Mouse (Mus musculus) right cerebral cortex, adult 2 months (tissue): ENCODE results near the gene Rnf2.
A peak's percentile ranks its signal among the peaks of the same experiment; 100 is the strongest.
"Not testable (repeated sequence)": the region's sequence is repeated elsewhere in the genome, so short reads cannot be mapped to it uniquely, and the experiment has no call there.

Source experiments
- DNase-seq, 2 experiments: peaks; one replicate each; pipeline ENCODE4 v3.0.0; 2021 to 2022; ENCODE audit warnings: low spot score in 2 of 2

The Rnf2 gene

GRCm38 (mm10) chr1:151484754-151485153, 16.0 kb downstream of the Rnf2 start:
- DNase-seq = no peak

DNA sequence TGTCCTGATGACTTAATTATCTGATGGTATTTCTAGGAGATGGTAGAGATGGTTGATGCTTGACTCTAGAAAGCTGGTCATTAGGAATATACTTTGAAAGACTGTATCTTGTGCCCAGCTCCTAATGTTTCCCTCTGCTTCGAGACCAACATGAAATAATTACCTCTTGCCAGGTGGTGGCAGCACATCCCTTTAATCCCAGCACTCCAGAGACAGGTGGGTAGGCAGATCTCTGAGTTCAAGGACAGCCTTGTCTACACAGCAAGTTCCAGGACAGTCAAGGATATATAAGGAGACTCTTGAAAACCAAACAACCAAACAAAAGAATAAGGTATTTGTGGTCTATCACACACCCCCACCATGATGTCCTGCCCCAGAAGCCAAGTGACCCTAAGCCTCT, 17.2 kb downstream of the Rnf2 start:
- peak in 1 of 2 experiments; percentile 16 for DNase-seq

DNA sequence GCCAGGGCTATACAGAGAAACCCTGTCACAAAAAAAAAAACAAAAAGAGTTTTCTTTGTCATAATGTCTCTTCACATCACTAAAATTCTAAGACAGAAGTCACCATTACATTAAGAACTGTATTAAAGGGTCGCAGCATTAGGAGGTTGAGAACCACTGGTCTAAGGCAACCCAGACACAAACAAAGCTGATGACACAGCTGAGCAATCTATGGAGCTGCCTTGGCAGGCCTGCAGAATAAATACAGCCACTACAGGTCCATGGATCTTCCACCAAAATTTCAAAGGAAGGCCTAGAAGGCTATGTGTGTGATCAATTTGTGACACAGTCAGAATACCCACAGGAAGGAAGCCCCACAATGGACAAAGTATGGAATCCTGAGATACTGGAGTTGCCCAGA, 18.3 kb downstream of the Rnf2 start:
- no peak for DNase-seq

DNA sequence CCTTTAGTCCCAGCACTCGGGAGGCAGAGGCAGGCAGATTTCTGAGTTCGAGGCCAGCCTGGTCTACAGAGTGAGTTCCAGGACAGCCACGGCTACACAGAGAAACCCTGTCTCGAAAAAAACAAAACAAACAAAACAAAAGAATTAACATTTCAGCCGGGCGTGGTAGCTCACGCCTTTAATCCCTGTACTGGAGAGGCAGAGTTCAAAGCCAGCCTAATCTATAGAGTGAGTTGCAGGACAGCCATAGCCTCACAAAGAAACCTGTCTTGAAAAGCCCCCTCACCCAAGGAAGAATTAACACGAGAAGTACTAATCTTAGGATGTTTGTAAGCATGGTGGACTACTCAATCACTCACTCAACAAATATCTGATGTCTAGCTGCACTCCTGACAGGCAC, 28.4 kb downstream of the Rnf2 start:
- DNase-seq = not testable (repeated sequence)

DNA sequence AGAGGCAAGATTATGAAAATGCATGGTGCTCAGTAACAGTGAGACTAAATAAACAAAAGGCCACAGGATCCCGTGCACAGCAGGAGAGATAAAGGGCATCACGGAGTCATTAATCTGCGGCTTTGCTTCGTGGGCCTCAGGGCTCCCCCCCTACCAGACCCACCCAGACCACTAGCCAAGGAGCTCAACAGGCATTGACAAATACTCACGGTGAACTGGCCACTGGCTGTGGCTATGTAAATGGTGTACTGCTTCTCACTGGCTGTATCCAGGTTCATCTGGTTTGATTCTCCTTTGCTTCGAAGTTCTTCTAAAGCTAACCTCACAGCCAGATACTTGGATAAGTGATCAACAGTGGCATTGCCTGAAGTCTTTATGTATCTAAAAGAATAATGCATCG, 29.3 kb downstream of the Rnf2 start:
- no peak for DNase-seq

GRCm38 (mm10) chr1:151466571-151466970, 34.2 kb downstream of the Rnf2 start:
- DNase-seq = no peak

DNA sequence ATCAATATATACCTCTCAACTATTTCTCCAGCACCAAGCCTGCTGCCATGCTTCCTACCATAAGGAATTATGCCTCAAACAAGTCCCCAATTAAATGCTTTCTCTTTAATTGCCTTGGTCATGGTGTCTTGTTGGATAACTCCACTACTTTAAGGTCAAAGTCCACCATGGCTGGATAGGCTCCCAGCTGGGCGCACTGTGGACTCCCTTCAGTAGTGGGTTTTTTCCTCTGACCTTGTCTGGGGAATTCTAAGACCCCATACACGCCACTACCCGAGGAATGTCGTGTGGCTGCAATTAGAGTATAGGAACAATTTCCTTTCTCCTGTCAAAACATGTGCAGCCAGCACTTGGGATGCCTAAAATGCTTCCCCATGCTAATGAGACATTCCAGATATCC, 35.8 kb downstream of the Rnf2 start:
- no peak for DNase-seq

DNA sequence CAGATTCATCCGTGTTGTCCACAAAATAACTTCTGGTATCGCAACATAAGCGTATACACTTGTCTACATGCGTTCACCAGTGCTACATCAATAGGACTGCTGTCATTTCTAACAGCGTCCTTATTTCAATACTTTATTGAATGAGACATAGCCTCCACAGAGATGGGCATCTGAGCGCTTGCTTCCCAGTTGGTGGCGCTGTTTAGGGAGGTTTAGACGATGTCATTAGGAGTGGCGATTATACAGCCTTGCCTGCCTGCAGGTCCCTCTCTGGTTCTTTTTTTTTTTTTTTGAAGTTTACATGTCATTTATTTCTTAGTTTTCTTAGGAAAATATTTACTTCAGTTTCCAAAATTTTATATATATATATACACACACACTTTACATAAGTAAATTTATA, 39.5 kb downstream of the Rnf2 start:
- no peak for DNase-seq

- DNase-seq = no peak
These were observed 43.7 kb downstream of the Rnf2 start for GRCm38 (mm10) chr1:151457087-151457486.

- DNase-seq = no peak
These were observed 48.8 kb downstream of the Rnf2 start for GRCm38 (mm10) chr1:151451946-151452345.

- DNase-seq = no peak
These were observed 49.9 kb downstream of the Rnf2 start for GRCm38 (mm10) chr1:151450851-151451250.

- DNase-seq = no peak
These were observed 50.9 kb downstream of the Rnf2 start for GRCm38 (mm10) chr1:151449866-151450265.

- no peak for DNase-seq
These were observed 65.3 kb downstream of the Rnf2 start for GRCm38 (mm10) chr1:151435431-151435830.

DNA sequence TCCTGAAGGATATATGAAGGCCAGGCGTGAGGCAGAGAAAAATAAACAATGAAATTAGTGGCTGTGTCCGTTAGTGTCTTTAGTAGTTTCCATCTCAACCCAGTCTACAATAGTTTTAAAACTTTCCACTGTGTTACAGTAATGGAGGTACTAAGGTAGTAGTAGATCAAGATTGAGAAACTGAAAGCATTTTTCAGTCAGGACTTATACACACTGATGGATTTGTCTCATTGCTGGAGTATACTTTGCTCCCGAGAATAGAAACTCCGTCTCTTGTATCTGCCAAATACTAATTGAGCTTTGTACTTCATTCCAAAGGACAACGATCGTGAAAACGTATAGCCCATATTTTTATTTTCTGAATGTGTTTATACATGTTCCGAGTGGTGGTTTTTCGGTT, 71.4 kb downstream of the Rnf2 start:
- DNase-seq = no peak

- DNase-seq = peak; percentile 98 to 99
These were observed 72.2 kb downstream of the Rnf2 start, which contains the start of the genes Swt1 and Trmt1l for GRCm38 (mm10) chr1:151428263-151429221. Swt1 (minus strand) TSS chr1:151428455. Trmt1l (plus strand) TSS chr1:151428542.

GRCm38 (mm10) chr1:151427888-151428262, 72.9 kb downstream of the Rnf2 start:
- no peak for DNase-seq

DNA sequence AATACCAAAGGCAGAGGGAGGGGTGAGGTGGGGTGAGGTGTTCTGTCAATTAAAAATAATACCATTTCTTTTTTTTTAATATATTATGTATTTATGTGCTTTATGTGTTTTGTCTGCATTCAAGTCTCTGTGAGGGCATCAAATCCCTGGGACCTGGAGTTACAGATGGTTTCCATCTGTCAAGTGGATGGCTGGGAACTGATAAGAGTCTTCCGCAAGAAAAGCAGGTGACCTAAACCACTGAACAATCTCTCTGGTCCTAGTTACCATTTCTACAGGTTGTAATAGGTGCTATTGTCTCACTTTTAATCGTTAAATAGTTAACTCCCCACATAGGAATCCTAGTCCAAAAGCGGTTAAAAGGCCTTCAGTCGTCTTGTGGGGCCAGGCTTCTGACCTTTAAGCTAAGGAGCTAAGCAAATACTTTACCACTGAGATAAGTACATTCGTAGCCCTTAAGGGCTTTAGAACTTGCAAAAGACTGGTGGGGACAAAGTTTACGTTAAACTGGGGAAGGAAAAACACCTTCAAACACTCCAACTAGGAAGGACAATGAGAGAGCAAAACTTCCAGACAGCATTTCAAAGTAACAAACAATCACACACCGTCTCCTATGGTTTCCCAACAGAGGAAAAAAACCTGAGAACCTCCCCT, 73.7 kb downstream of the Rnf2 start:
- DNase-seq = no peak

DNA sequence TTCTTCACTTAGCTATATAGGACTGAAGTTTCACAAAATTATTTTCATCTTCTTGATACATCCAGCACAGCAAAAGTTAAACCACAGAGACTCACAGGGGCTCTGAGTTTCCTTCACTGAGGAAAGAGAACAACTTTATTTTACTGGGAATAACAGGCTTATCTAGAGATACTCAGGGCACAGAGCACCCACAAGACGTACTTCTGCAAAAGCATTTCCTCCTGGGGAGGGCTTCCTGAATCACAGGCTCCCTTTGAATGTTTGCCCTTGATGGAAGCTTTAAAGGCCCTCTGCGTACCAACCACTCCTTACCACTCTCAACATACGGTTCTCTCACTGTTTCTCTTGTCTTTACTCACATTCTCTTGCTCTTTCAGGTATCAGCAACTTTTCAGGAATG, 78.6 kb downstream of the Rnf2 start:
- no peak for DNase-seq

DNA sequence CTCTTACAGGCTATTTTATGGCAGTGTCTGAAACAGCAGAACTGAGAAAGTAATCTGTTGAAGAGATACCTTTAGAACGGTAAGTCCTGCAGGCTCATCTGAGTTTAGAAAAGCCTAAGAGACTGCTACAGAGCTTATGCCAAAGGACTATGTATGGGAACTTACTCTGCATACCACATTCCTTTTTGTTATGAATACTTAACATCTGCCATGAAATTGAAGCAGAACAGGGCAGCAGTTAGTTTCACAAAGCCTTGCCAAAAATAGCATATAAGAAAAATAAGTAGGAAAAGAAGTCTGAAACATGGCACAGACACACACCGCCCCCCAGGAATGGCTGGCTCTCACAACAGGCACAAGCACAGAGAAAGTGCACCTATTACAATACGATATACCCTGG, 90.9 kb downstream of the Rnf2 start:
- DNase-seq = no peak
